Mouse (Mus musculus): ENCODE measurements at regions not wholly inside any gene's neighbourhood (a gene's known extent, or its start where the extent isn't known, plus 50 kb on each side); places are given as distances from the start of the nearest gene placed in this dataset.

GRCm38 (mm10) chr2:57424879-57425278, 187.4 kb downstream of the Gpd2 start:
- DNase-seq (ENCODE audit: low read depth), result no peak

- DNase-seq (ENCODE audit: low read depth), result no peak
Measured at GRCm38 (mm10) chr2:57425439-57425838, 188.0 kb downstream of the Gpd2 start.

GRCm38 (mm10) chr2:57450996-57451770, 213.7 kb downstream of the Gpd2 start:
- DNase-seq (ENCODE audit: low read depth), result no peak

GRCm38 (mm10) chr2:57453896-57454679, 216.7 kb downstream of the Gpd2 start:
- no peak for DNase-seq (ENCODE audit: low read depth)

GRCm38 (mm10) chr2:57459901-57460300, 222.5 kb downstream of the Gpd2 start:
- no peak for DNase-seq (ENCODE audit: low read depth)

GRCm38 (mm10) chr2:57473873-57474272, 236.4 kb downstream of the Gpd2 start:
- no peak for DNase-seq (ENCODE audit: low read depth)

GRCm38 (mm10) chr2:57492116-57492515, 254.7 kb downstream of the Gpd2 start:
- DNase-seq (ENCODE audit: low read depth), result no peak

- DNase-seq (ENCODE audit: low read depth), result no peak
Measured at GRCm38 (mm10) chr2:57492914-57493621, 255.6 kb downstream of the Gpd2 start.

- no peak for DNase-seq (ENCODE audit: low read depth)
Measured at GRCm38 (mm10) chr2:57496315-57496954, 259.0 kb downstream of the Gpd2 start.

GRCm38 (mm10) chr2:57497933-57498332, 260.5 kb downstream of the Gpd2 start:
- DNase-seq (ENCODE audit: low read depth), result no peak

- DNase-seq (ENCODE audit: low read depth), result no peak
Measured at GRCm38 (mm10) chr2:57504678-57505077, 267.2 kb downstream of the Gpd2 start.

GRCm38 (mm10) chr2:57522465-57522864, 285.0 kb downstream of the Gpd2 start:
- DNase-seq (ENCODE audit: low read depth), result no peak

- DNase-seq (ENCODE audit: low read depth), result no peak
Measured at GRCm38 (mm10) chr2:57522983-57523382, 285.5 kb downstream of the Gpd2 start.

- DNase-seq (ENCODE audit: low read depth), result no peak
Measured at GRCm38 (mm10) chr2:57527966-57528365, 290.5 kb downstream of the Gpd2 start.

GRCm38 (mm10) chr2:57539842-57540241, 302.4 kb downstream of the Gpd2 start:
- no peak for DNase-seq (ENCODE audit: low read depth)

GRCm38 (mm10) chr2:57565258-57565657, 327.8 kb downstream of the Gpd2 start:
- DNase-seq (ENCODE audit: low read depth), result no peak

- DNase-seq (ENCODE audit: low read depth), result no peak
Measured at GRCm38 (mm10) chr2:57566103-57566502, 328.7 kb downstream of the Gpd2 start.

- DNase-seq (ENCODE audit: low read depth), result no peak
Measured at GRCm38 (mm10) chr2:57567183-57567582, 329.7 kb downstream of the Gpd2 start.

GRCm38 (mm10) chr2:57587065-57587464, 349.6 kb downstream of the Gpd2 start:
- no peak for DNase-seq (ENCODE audit: low read depth)

GRCm38 (mm10) chr2:57593558-57593957, 356.1 kb downstream of the Gpd2 start:
- no peak for DNase-seq (ENCODE audit: low read depth)

GRCm38 (mm10) chr2:57597694-57598358, 360.4 kb downstream of the Gpd2 start:
- no peak for DNase-seq (ENCODE audit: low read depth)

- DNase-seq (ENCODE audit: low read depth), result no peak
Measured at GRCm38 (mm10) chr2:57611599-57611998, 374.2 kb downstream of the Gpd2 start.

Data from naive thymus-derived CD4-positive, alpha-beta T cell, adult 2 months (primary cell).